Mouse (Mus musculus): ENCODE measurements around the gene Fsd2. TPM values are rescaled to one million over a fixed set of nuclear protein-coding genes. Genes with fewer than 3 reads are reported as not detected.

Gene Fsd2
- total and polyA plus RNA-seq, 3 experiments = 0.03 TPM; not detected in 2

- H3K79me2 ChIP-seq (ENCODE audit: control insufficient read depth, insufficient read depth, low read length, poor library complexity) = no peaks in the 10 kb centered on the region
- H3K4me1 ChIP-seq (ENCODE audit: control insufficient read depth in 1 of 2, insufficient read depth in 2 of 2, low read length in 2 of 2) = no peaks in the 10 kb centered on the region
- no peak overlapping the region for H3K27ac ChIP-seq (ENCODE audit: control insufficient read depth, low read depth, low read length)
- no peak for TF ChIP-seq USF2 (IDR thresholded peaks at IDR 0.05; ENCODE audit: borderline replicate concordance in 1 of 2, insufficient read depth in 1 of 2, low read depth in 1 of 2, low read length in 2 of 2)
- no peak for TF ChIP-seq RAD21 (IDR thresholded peaks at IDR 0.05; ENCODE audit: low read depth, low read length)
- no peak for TF ChIP-seq POLR2AphosphoS5 (IDR thresholded peaks at IDR 0.05; ENCODE audit: borderline replicate concordance, low read depth, low read length)
- no peak for TF ChIP-seq MXI1 (IDR thresholded peaks at IDR 0.05; ENCODE audit: low read depth, low read length)
- TF ChIP-seq BHLHE40 (IDR thresholded peaks at IDR 0.05; ENCODE audit: borderline replicate concordance, low read depth, low read length) = no peak
- no peak for TF ChIP-seq ELF1 (IDR thresholded peaks at IDR 0.05; ENCODE audit: low read depth, low read length)
- no peak for TF ChIP-seq MAX (IDR thresholded peaks at IDR 0.05; ENCODE audit: low read length)
- TF ChIP-seq JUND (IDR thresholded peaks at IDR 0.05; ENCODE audit: low read depth, low read length) = no peak
- no peak for TF ChIP-seq ZKSCAN1 (IDR thresholded peaks at IDR 0.05; ENCODE audit: low read depth, low read length)
- TF ChIP-seq CTCF (IDR thresholded peaks at IDR 0.05 in 2 of 3, conservative IDR thresholded peaks at IDR 0.05 in 1 of 3; ENCODE audit: control insufficient read depth in 1 of 3, insufficient read depth in 1 of 3, low read depth in 2 of 3, low read length in 3 of 3, poor library complexity in 1 of 3, severe bottlenecking in 1 of 3) = no peak
- no peak for TF ChIP-seq EP300 (IDR thresholded peaks at IDR 0.05; ENCODE audit: low read depth in 1 of 2, low read length in 2 of 2)
- no peak for TF ChIP-seq GABPA (IDR thresholded peaks at IDR 0.05; ENCODE audit: low read depth, low read length)
- no peak for TF ChIP-seq MYC (IDR thresholded peaks at IDR 0.05; ENCODE audit: low read depth, low read length)
- H3K4me3 ChIP-seq (ENCODE audit: control insufficient read depth in 1 of 2, insufficient read depth in 1 of 2, low read depth in 2 of 2, low read length in 2 of 2) = no peak overlapping the region
- DNase-seq (ENCODE audit: low read depth, low spot score) = no peak
- no peak overlapping the region for H3K9ac ChIP-seq (ENCODE audit: control insufficient read depth, low read depth, low read length, poor library complexity, severe bottlenecking)
- no peaks in the 10 kb centered on the region for H3K9me3 ChIP-seq (replicated peaks; ENCODE audit: insufficient read depth, low read length)
- no peaks in the 10 kb centered on the region for H3K36me3 ChIP-seq (ENCODE audit: control insufficient read depth in 1 of 2, insufficient read depth in 2 of 2, low read length in 2 of 2)
- no peaks in the 10 kb centered on the region for H3K27me3 ChIP-seq (ENCODE audit: control insufficient read depth in 1 of 2, insufficient read depth in 2 of 2, low read length in 2 of 2)
Measured at GRCm38 (mm10) chr7:81612856-81613635, 46.3 kb upstream of the Fsd2 start.

GRCm38 (mm10) chr7:81610125-81610524 is 43.4 kb upstream of the Fsd2 start:
- Histone ChIP-seq H3K4me3 (ENCODE audit: control insufficient read depth in 1 of 2, insufficient read depth in 1 of 2, low read depth in 2 of 2, low read length in 2 of 2) (no peak overlapping the region), H3K79me2 (ENCODE audit: control insufficient read depth, insufficient read depth, low read length, poor library complexity) (no peaks in the 10 kb centered on the region), H3K27ac (ENCODE audit: control insufficient read depth, low read depth, low read length) (no peak overlapping the region), H3K4me1 (ENCODE audit: control insufficient read depth in 1 of 2, insufficient read depth in 2 of 2, low read length in 2 of 2) (peaks cover 0 to 10% of the 10 kb centered on the region in 2 experiments; a peak in 3 of 4 replicates), H3K27me3 (ENCODE audit: control insufficient read depth in 1 of 2, insufficient read depth in 2 of 2, low read length in 2 of 2) (no peaks in the 10 kb centered on the region), H3K9me3 (replicated peaks; ENCODE audit: insufficient read depth, low read length) (no peaks in the 10 kb centered on the region), H3K9ac (ENCODE audit: control insufficient read depth, low read depth, low read length, poor library complexity, severe bottlenecking) (no peak overlapping the region), H3K36me3 (ENCODE audit: control insufficient read depth in 1 of 2, insufficient read depth in 2 of 2, low read length in 2 of 2) (peaks cover 0 to under 1% of the 10 kb centered on the region in 2 experiments; a peak in 2 of 4 replicates)
- no peak for TF ChIP-seq TBP (IDR thresholded peaks at IDR 0.05; ENCODE audit: low read depth, low read length)
- no peak for TF ChIP-seq E2F4 (IDR thresholded peaks at IDR 0.05; ENCODE audit: borderline replicate concordance, low read depth, low read length)
- peak; percentile 33 to 42 (median 37); a peak in 4 of 6 replicates for TF ChIP-seq CTCF (IDR thresholded peaks at IDR 0.05 in 2 of 3, conservative IDR thresholded peaks at IDR 0.05 in 1 of 3; ENCODE audit: control insufficient read depth in 1 of 3, insufficient read depth in 1 of 3, low read depth in 2 of 3, low read length in 3 of 3, poor library complexity in 1 of 3, severe bottlenecking in 1 of 3)
- TF ChIP-seq SMC3 (IDR thresholded peaks at IDR 0.05; ENCODE audit: low read depth, low read length) = peak; percentile 22; the same call in 1 of the 2 replicates
- TF ChIP-seq RAD21 (IDR thresholded peaks at IDR 0.05; ENCODE audit: low read depth, low read length) = peak; percentile 10
- peak; percentile 42 for DNase-seq (ENCODE audit: low read depth, low spot score)

All from MEL (cell line).